Mouse (Mus musculus) stomach, embryonic 16.5 days (tissue): Measurements from ENCODE around the gene Mpnd. TPM values are rescaled to one million over a fixed set of nuclear protein-coding genes. Genes with fewer than 3 reads are reported as not detected.
"Not testable (repeated sequence)": the region's sequence is repeated elsewhere in the genome, so short reads cannot be mapped to it uniquely, and the experiment has no call there.

ENCODE experiments used
- ATAC-seq: fragments of 200-750 bp; cut with Nextera tagmentation; 2 replicates; pipeline ENCODE4 v1.8.0; 2017; ENCODE audit warnings: moderate number of reproducible peaks, moderate TSS enrichment; ENCODE audit not compliant: insufficient read depth, low FRiP score
- H3K27ac ChIP-seq: fragments of 300-500 bp; sonication (generic); 2 replicates; pipeline ENCODE4 v1.5.1; 2014; ENCODE audit warnings: low read length
- H3K27me3 ChIP-seq: fragments of 300-500 bp; sonication (generic); 2 replicates; pipeline ENCODE4 v1.6.1; 2014; ENCODE audit warnings: low read length, control low read depth, mixed read lengths; ENCODE audit not compliant: control insufficient read depth, insufficient read depth
- H3K36me3 ChIP-seq: fragments of 300-500 bp; sonication (generic); 2 replicates; pipeline ENCODE4 v1.6.1; 2014; ENCODE audit warnings: low read length; ENCODE audit not compliant: control insufficient read depth, insufficient read depth
- H3K4me1 ChIP-seq: fragments of 300-500 bp; sonication (generic); 2 replicates; pipeline ENCODE4 v1.6.1; 2014; ENCODE audit warnings: low read length, control low read depth, mixed read lengths; ENCODE audit not compliant: control insufficient read depth, insufficient read depth
- H3K4me2 ChIP-seq: fragments of 300-500 bp; sonication (generic); 2 replicates; pipeline ENCODE4 v1.6.1; 2014; ENCODE audit warnings: low read depth, low read length, mixed read lengths
- H3K4me3 ChIP-seq: fragments of 300-500 bp; sonication (generic); replicated peaks from 2 replicates; pipeline ENCODE4 v1.5.1; 2014; ENCODE audit warnings: mild to moderate bottlenecking, low read length
- H3K9ac ChIP-seq: fragments of 300-500 bp; sonication (generic); 2 replicates; pipeline ENCODE4 v1.6.1; 2014; ENCODE audit warnings: low read length
- H3K9me3 ChIP-seq: fragments of 300-500 bp; sonication (generic); replicated peaks from 2 replicates; pipeline ENCODE4 v1.6.1; 2016; ENCODE audit warnings: low read length, control low read depth; ENCODE audit not compliant: control insufficient read depth
- WGBS: fragments of 180-500 bp; shearing (Covaris S2); extraction: QIAGEN DNeasy Blood & Tissue Kit; methylation state at CpG from one replicate; pipeline ENCODE4 v1.1.7; 2014; 5-methylcytosine and 5-hydroxymethylcytosine counted together
- polyA plus RNA-seq: library from polyadenylated mRNA; unstranded; fragments of >200 nt; fragmentation: Nextera tagmentation; extraction: Ambion mirVana; gene quantifications from 2 replicates; pipeline ENCODE4 v1.2.1, GENCODE M21; 2015

Gene Mpnd
- polyA plus RNA-seq, 1 experiment from 2014 or later = 60.7 TPM

GRCm38 (mm10) chr17:56057381-56058120 lies 52.0 kb downstream of the Mpnd start:
- Histone ChIP-seq H3K36me3 (peaks cover 24% of the 10 kb centered on the region), H3K9ac (no peak overlapping the region), H3K27me3 (no peaks in the 10 kb centered on the region), H3K4me3 (no peak overlapping the region), H3K4me2 (no peak overlapping the region), H3K27ac (no peak overlapping the region), H3K4me1 (no peaks in the 10 kb centered on the region), H3K9me3 (no peaks in the 10 kb centered on the region)
- no peak for ATAC-seq
- 87% methylated on average over 11 of the region's 11 CpGs for WGBS

GRCm38 (mm10) chr17:56062081-56062480 lies 56.6 kb downstream of the Mpnd start:
- H3K36me3 ChIP-seq = peaks cover 52% of the 10 kb centered on the region
- H3K27me3 ChIP-seq = no peaks in the 10 kb centered on the region
- H3K4me3 ChIP-seq = no peak overlapping the region
- H3K9me3 ChIP-seq = no peaks in the 10 kb centered on the region
- no peak overlapping the region for H3K4me2 ChIP-seq
- H3K27ac ChIP-seq = no peak overlapping the region
- 92% methylated on average over 7 of the region's 7 CpGs for WGBS
- ATAC-seq = no peak
- no peaks in the 10 kb centered on the region for H3K4me1 ChIP-seq
- H3K9ac ChIP-seq = no peak overlapping the region

GRCm38 (mm10) chr17:56065715-56066114 lies 60.2 kb downstream of the Mpnd start:
- not testable (repeated sequence) for H3K9ac ChIP-seq, H3K27ac ChIP-seq, ATAC-seq, H3K4me1 ChIP-seq, H3K9me3 ChIP-seq, H3K27me3 ChIP-seq, H3K4me3 ChIP-seq, H3K4me2 ChIP-seq
- WGBS = 83% methylated on average over 6 of the region's 6 CpGs
- peaks cover 62% of the 10 kb centered on the region for H3K36me3 ChIP-seq

Other genes starting within 250 kb of the Mpnd start
- 9.0 and 10.7 TPM in 2 replicates for gene Zfp119a, start 126.8 kb upstream of the Mpnd start, polyA plus RNA-seq
- 12.6 and 13.2 TPM in 2 replicates for gene Zfp959, start 113.6 kb upstream of the Mpnd start, polyA plus RNA-seq
- 6.0 and 6.2 TPM in 2 replicates for gene Zfp119b, start 56.2 kb upstream of the Mpnd start, polyA plus RNA-seq
- gene Ebi3, start 53.1 kb upstream of the Mpnd start, polyA plus RNA-seq = 4.0 and 4.7 TPM in 2 replicates
- 21.6 and 24.3 TPM in 2 replicates for gene Yju2, start 46.6 kb upstream of the Mpnd start, polyA plus RNA-seq
- 8.1 and 8.6 TPM in 2 replicates for gene Shd, start 35.2 kb upstream of the Mpnd start, polyA plus RNA-seq
- 9.9 and 13.9 TPM in 2 replicates for gene Fsd1, start 19.2 kb upstream of the Mpnd start, polyA plus RNA-seq
- gene Stap2, start 127 bp upstream of the Mpnd start, polyA plus RNA-seq = 41.2 and 53.7 TPM in 2 replicates
- gene Sh3gl1, start 30.9 kb downstream of the Mpnd start, polyA plus RNA-seq = 145 and 154 TPM in 2 replicates
- 16.3 and 17.8 TPM in 2 replicates for gene Chaf1a, start 34.7 kb downstream of the Mpnd start, polyA plus RNA-seq
- gene Ubxn6, start 69.3 kb downstream of the Mpnd start, polyA plus RNA-seq = 39.4 and 42.1 TPM in 2 replicates
- gene Hdgfl2, start 73.9 kb downstream of the Mpnd start, polyA plus RNA-seq = 77.3 and 80.1 TPM in 2 replicates
- gene Plin4, start 104.1 kb downstream of the Mpnd start, polyA plus RNA-seq = 0.80 and 0.90 TPM in 2 replicates
- 0.62 and 1.2 TPM in 2 replicates for gene Plin5, start 111.9 kb downstream of the Mpnd start, polyA plus RNA-seq
- gene Lrg1, start 116.3 kb downstream of the Mpnd start, polyA plus RNA-seq = 1.3 and 1.4 TPM in 2 replicates
- 0.50 and 0.71 TPM in 2 replicates for gene Sema6b, start 134.6 kb downstream of the Mpnd start, polyA plus RNA-seq
- gene Tnfaip8l1, start 156.8 kb downstream of the Mpnd start, polyA plus RNA-seq = 11.9 and 14.3 TPM in 2 replicates
- 106 and 116 TPM in 2 replicates for gene Mydgf, start 178.2 kb downstream of the Mpnd start, polyA plus RNA-seq
- 32.6 and 37.4 TPM in 2 replicates for gene Dpp9, start 213.2 kb downstream of the Mpnd start, polyA plus RNA-seq